Mouse (Mus musculus) heart, embryonic 12.5 days (tissue): Measurements from ENCODE around the gene Ube2o. TPM values are rescaled to one million over a fixed set of nuclear protein-coding genes. Genes with fewer than 3 reads are reported as not detected.

Source experiments
- ATAC-seq: fragments of 200-750 bp; cut with Nextera tagmentation; 2 replicates; pipeline ENCODE4 v1.8.0; 2017; ENCODE audit warnings: moderate TSS enrichment, moderate library complexity; ENCODE audit not compliant: insufficient number of reproducible peaks, low FRiP score
- H3K27ac ChIP-seq: fragments of 300-500 bp; sonication (generic); 2 replicates; pipeline ENCODE4 v1.5.1; 2016; ENCODE audit warnings: mild to moderate bottlenecking, moderate library complexity; ENCODE audit not compliant: poor library complexity, severe bottlenecking
- H3K27me3 ChIP-seq: fragments of 300-500 bp; sonication (generic); replicated peaks from 2 replicates; pipeline ENCODE4 v1.6.1; 2016; ENCODE audit warnings: mild to moderate bottlenecking, moderate library complexity
- H3K36me3 ChIP-seq: fragments of 300-500 bp; sonication (generic); 2 replicates; pipeline ENCODE4 v1.6.1; 2016; ENCODE audit warnings: mild to moderate bottlenecking, moderate library complexity
- H3K4me1 ChIP-seq: fragments of 300-500 bp; sonication (generic); replicated peaks from 2 replicates; pipeline ENCODE4 v1.6.1; 2016; ENCODE audit warnings: mild to moderate bottlenecking
- H3K4me2 ChIP-seq: fragments of 300-500 bp; sonication (generic); 2 replicates; pipeline ENCODE4 v1.6.1; 2016; ENCODE audit warnings: mild to moderate bottlenecking, moderate library complexity
- H3K4me3 ChIP-seq: fragments of 300-500 bp; sonication (generic); 2 replicates; pipeline ENCODE4 v1.5.1; 2016; ENCODE audit warnings: mild to moderate bottlenecking
- H3K9ac ChIP-seq: fragments of 300-500 bp; sonication (generic); 2 replicates; pipeline ENCODE4 v1.6.1; 2016; ENCODE audit warnings: mild to moderate bottlenecking, moderate library complexity
- H3K9me3 ChIP-seq: fragments of 300-500 bp; sonication (generic); replicated peaks from 2 replicates; pipeline ENCODE4 v1.6.1; 2016; ENCODE audit warnings: mild to moderate bottlenecking, moderate library complexity
- WGBS: fragments of 180-500 bp; shearing (Covaris S2); methylation state at CpG from one replicate; pipeline ENCODE4 v1.1.7; 2016; 5-methylcytosine and 5-hydroxymethylcytosine counted together
- polyA plus RNA-seq: library from polyadenylated mRNA; unstranded; fragments of >200 nt; fragmentation: Nextera tagmentation; extraction: Ambion mirVana; gene quantifications from 2 replicates; pipeline ENCODE4 v1.2.1, GENCODE M21; 2016

Ube2o gene
- polyA plus RNA-seq, 1 experiment from 2014 or later: 18.1 TPM

DNA sequence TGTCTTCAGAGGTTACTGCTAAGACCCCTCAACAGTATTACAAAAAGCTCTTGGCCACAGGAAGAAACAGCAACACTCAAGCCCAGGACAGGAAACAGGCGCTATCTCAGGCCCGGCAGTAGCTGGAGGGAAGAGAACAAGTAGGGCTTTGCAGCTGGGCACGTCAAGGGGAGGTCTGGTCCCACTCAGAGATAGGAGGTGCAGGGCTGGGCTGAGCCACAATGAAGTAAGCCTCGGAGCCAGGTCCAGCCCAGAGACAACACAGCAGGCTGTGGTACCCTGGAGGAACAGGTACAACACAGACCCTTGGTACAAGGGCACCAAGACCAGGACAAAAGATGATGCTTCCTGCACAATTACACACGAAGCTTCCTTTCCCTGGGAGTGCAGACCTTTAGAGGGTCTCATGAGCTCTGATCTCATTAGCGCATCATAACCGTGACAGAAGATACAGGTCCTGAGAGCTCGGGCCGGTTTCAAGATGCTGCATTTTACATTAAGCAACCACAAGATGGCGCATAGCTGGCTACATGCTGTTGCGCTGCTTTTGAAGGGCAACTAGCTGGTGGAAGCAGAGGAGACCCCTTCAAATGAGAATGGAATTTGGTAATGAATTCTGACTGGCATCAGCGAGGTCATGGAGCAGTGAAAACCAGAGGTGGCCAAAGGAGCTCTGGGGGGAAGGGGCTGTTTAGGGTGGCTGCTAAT is 26.9 kb downstream of the Ube2o start:
- ATAC-seq: peak; percentile 68
- H3K9ac ChIP-seq: 0 out of 2 replicates have a peak overlapping the region, but pooled peaks have one; percentile 21
- 8% methylated on average over 12 of the region's 12 CpGs for WGBS
- no peaks in the 10 kb centered on the region for H3K9me3 ChIP-seq
- peak overlapping the region; percentile 79 for H3K27ac ChIP-seq
- no peaks in the 10 kb centered on the region for H3K27me3 ChIP-seq
- no peaks in the 10 kb centered on the region for H3K36me3 ChIP-seq
- peak overlapping the region; percentile 23 for H3K4me2 ChIP-seq
- peaks cover 84% of the 10 kb centered on the region for H3K4me1 ChIP-seq
- no peak overlapping the region for H3K4me3 ChIP-seq

- no peak for ATAC-seq
- Histone ChIP-seq H3K27ac (no peak overlapping the region), H3K4me1 (peaks cover 85% of the 10 kb centered on the region), H3K36me3 (peaks cover 10% of the 10 kb centered on the region), H3K4me3 (no peak overlapping the region), H3K9ac (no peak overlapping the region), H3K4me2 (no peak overlapping the region), H3K9me3 (no peaks in the 10 kb centered on the region), H3K27me3 (no peaks in the 10 kb centered on the region)
- WGBS: 90% methylated on average over 1 of the region's 1 CpGs
These were observed 29.1 kb downstream of the Ube2o start for GRCm38 (mm10) chr11:116552194-116552593.

DNA sequence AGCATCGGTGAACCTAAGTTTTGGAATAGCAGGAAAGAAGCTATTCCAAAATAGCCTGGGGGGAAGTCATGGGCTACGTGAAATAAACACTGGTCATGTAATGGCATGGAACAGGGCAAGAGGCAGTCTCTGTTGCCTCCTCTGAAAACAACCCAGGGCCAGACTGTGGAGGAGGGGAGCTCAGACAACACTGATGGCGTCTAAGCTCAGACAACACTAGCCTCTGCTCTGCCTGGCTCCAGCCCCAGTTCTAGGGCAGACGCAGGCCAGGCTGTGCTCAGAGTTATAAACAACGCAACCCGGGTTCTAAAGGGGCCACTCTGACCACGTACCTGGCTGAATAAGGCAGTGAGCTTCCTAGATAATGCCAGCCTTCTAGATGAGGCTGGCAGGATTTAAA is 30.5 kb downstream of the Ube2o start:
- peaks cover 23% of the 10 kb centered on the region for H3K36me3 ChIP-seq
- no peaks in the 10 kb centered on the region for H3K9me3 ChIP-seq
- H3K27ac ChIP-seq: peak overlapping the region; percentile 50
- whole genome bisulfite sequencing: 43% methylated on average over 7 of the region's 7 CpGs
- no peaks in the 10 kb centered on the region for H3K27me3 ChIP-seq
- ATAC-seq: no peak
- H3K4me1 ChIP-seq: peaks cover 71% of the 10 kb centered on the region
- peak overlapping the region; percentile 15; the same call in 1 of the 2 replicates for H3K9ac ChIP-seq
- H3K4me3 ChIP-seq: no peak overlapping the region
- no peak overlapping the region for H3K4me2 ChIP-seq

GRCm38 (mm10) chr11:116549273-116550038 is 31.8 kb downstream of the Ube2o start:
- H3K9ac ChIP-seq: 0 out of 2 replicates have a peak overlapping the region, but pooled peaks have one; percentile 36
- H3K4me2 ChIP-seq: peak overlapping the region; percentile 26
- whole genome bisulfite sequencing: 53% methylated on average over 11 of the region's 11 CpGs
- H3K9me3 ChIP-seq: no peaks in the 10 kb centered on the region
- peaks cover 36% of the 10 kb centered on the region for H3K36me3 ChIP-seq
- no peak overlapping the region for H3K4me3 ChIP-seq
- no peaks in the 10 kb centered on the region for H3K27me3 ChIP-seq
- peak; percentile 44; the same call in 1 of the 2 replicates for ATAC-seq
- H3K27ac ChIP-seq: peak overlapping the region; percentile 52
- H3K4me1 ChIP-seq: peaks cover 58% of the 10 kb centered on the region

DNA sequence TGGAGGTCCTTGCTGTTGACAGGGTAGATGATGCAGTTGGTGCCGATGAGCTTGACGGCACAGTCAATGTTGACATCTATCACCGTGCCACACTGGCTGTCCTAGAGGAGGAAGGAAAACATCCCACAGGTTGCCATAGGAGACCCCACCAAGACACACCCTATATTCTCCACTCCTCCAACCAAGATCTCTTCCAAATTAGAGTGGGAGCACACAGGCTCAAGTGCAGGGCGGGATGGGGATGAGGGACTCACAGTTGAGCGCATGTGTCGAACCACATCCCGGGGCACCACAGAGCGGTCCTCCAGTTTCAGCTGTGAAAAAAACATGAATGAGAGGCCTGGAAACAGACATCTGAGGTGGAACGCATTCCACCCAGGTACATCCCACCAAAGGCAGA is 32.5 kb downstream of the Ube2o start:
- Histone ChIP-seq H3K4me2 (no peak overlapping the region), H3K9ac (no peak overlapping the region), H3K27ac (no peak overlapping the region), H3K4me3 (no peak overlapping the region), H3K27me3 (no peaks in the 10 kb centered on the region), H3K36me3 (peaks cover 43% of the 10 kb centered on the region), H3K4me1 (peaks cover 51% of the 10 kb centered on the region), H3K9me3 (no peaks in the 10 kb centered on the region)
- WGBS: 88% methylated on average over 9 of the region's 9 CpGs
- ATAC-seq: no peak

DNA sequence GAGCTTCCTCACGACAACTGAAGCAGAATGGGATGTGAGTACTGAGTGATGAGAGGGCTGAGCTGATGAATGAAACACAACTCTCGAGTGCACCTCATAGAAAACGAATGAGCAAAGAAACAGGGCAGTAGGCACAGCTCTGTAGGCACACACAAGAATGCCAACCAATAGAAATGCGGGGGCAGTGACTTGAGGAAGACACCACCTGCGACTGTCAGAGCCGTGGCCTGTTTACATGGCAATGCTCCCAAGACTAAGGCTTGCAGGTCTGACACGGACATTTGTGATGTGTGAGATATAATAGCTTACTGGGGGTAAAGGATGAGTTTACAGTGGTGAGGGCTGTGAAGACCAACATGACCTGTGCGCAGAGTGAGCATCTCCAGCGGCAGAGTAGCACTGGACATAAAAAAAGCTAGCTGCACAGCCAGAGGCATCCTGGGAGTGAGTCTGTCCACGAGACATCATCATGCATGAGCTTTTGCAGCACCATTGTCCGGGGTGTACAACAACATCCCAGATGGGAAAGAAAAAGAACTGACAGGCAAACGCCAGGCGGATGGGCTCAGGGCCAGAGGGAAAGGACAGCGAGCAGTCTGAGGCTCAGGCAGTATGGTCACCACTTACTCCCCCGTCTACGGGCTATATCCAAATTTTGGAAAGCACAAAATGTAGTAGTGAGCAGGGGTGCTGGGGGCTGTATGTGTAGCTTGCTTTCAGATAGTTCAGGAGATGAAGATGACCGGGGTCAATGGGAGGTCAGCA is 33.8 kb downstream of the Ube2o start:
- H3K4me2 ChIP-seq: no peak overlapping the region
- H3K27me3 ChIP-seq: no peaks in the 10 kb centered on the region
- no peak overlapping the region for H3K9ac ChIP-seq
- no peak overlapping the region for H3K27ac ChIP-seq
- WGBS: 82% methylated on average over 17 of the region's 17 CpGs
- no peak for ATAC-seq
- H3K4me1 ChIP-seq: peaks cover 40% of the 10 kb centered on the region
- no peak overlapping the region for H3K4me3 ChIP-seq
- H3K36me3 ChIP-seq: peaks cover 56% of the 10 kb centered on the region
- no peaks in the 10 kb centered on the region for H3K9me3 ChIP-seq

DNA sequence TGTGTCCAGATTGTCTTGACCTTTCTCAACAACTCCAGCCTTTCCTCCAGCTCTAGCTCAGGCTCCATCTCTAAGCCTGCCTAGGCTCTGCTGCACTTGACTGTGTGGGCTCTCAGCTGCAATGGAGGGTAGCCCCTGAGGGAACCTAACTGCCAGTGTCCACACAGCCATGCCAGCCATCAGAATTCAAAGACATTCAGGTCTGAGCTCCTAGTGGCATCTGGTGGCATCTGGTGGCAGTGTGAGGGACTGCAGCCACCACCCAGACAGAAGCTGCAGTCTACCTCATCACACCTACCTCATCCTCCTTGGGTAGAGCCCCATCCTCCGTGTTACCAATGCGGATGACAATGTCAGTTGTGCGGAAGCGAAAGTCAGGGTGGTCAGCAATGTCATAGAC is 38.1 kb downstream of the Ube2o start:
- WGBS: 82% methylated on average over 4 of the region's 4 CpGs
- ATAC-seq: no peak
- no peak overlapping the region for H3K27ac ChIP-seq

DNA sequence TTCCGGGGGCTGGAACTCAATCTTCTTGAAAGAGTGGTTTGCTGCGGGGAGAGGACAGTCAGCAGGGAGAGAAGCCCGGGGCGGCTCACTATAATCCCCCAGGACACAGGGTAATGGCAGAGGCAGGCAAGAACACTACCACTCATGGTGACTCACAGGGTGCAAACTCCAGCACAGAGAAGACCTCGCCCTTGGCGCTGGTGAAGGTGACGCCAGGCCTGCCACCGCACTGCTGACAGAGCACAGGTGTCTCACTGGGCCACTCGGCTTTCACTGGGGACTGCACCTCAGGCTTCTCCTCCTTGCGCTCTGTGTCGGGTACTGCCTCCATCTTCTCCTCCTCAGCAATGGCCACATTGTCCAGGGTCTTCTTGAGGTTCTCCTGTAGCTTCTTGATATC is 40.1 kb downstream of the Ube2o start:
- no peak for ATAC-seq
- Histone ChIP-seq H3K9ac (no peak overlapping the region), H3K4me3 (no peak overlapping the region), H3K9me3 (no peaks in the 10 kb centered on the region), H3K27ac (no peak overlapping the region), H3K27me3 (no peaks in the 10 kb centered on the region), H3K36me3 (peaks cover 83% of the 10 kb centered on the region), H3K4me1 (peaks cover 13% of the 10 kb centered on the region), H3K4me2 (no peak overlapping the region)
- 90% methylated on average over 11 of the region's 11 CpGs for WGBS

More for the DNA sequence above, 38.1 kb downstream of the Ube2o start:
- no peaks in the 10 kb centered on the region for H3K4me1 ChIP-seq
- no peak overlapping the region for H3K4me3 ChIP-seq
- H3K9ac ChIP-seq: no peak overlapping the region
- H3K27me3 ChIP-seq: no peaks in the 10 kb centered on the region
- peaks cover 95% of the 10 kb centered on the region for H3K36me3 ChIP-seq
- H3K4me2 ChIP-seq: no peak overlapping the region
- H3K9me3 ChIP-seq: no peaks in the 10 kb centered on the region

GRCm38 (mm10) chr11:116538142-116538735 is 43.0 kb downstream of the Ube2o start:
- Histone ChIP-seq H3K27me3 (peaks cover 24% of the 10 kb centered on the region), H3K27ac (no peak overlapping the region), H3K4me3 (no peak overlapping the region), H3K4me1 (peaks cover 25% of the 10 kb centered on the region), H3K4me2 (no peak overlapping the region), H3K36me3 (peaks cover 57% of the 10 kb centered on the region), H3K9ac (no peak overlapping the region), H3K9me3 (no peaks in the 10 kb centered on the region)
- WGBS: 80% methylated on average over 12 of the region's 12 CpGs
- ATAC-seq: no peak

- no peak overlapping the region for H3K9ac ChIP-seq
- H3K27me3 ChIP-seq: peaks cover 32% of the 10 kb centered on the region
- no peaks in the 10 kb centered on the region for H3K9me3 ChIP-seq
- H3K4me1 ChIP-seq: peaks cover 33% of the 10 kb centered on the region
- no peak overlapping the region for H3K27ac ChIP-seq
- H3K36me3 ChIP-seq: peaks cover 48% of the 10 kb centered on the region
- no peak overlapping the region for H3K4me2 ChIP-seq
- H3K4me3 ChIP-seq: no peak overlapping the region
- no peak for ATAC-seq
- WGBS: 41% methylated on average over 5 of the region's 5 CpGs
These were observed 43.9 kb downstream of the Ube2o start for GRCm38 (mm10) chr11:116537388-116537787.
